Mouse (Mus musculus) bone marrow, adult 2 months (tissue): ENCODE measurements around the gene Drd1.

Source experiments
- CTCF ChIP-seq: fragments of 200-500 bp; IDR thresholded peaks from 2 replicates; pipeline ENCODE4 v1.5.1; 2011; ENCODE audit warnings: low read length, control low read depth; ENCODE audit not compliant: control insufficient read depth, insufficient read depth
- POLR2A ChIP-seq: fragments of 200-500 bp; IDR thresholded peaks from 2 replicates; pipeline ENCODE4 v1.6.1; 2011; ENCODE audit warnings: low read depth, mild to moderate bottlenecking, control low read depth, low read length, borderline replicate concordance; ENCODE audit not compliant: control insufficient read depth

GRCm38 (mm10) chr13:54040256-54040655 is 15.2 kb downstream of the Drd1 start:
- no peak for TF ChIP-seq POLR2A
- TF ChIP-seq CTCF: no peak
